Mouse (Mus musculus): ENCODE results near the gene Arhgef17.

Arhgef17 gene

DNA sequence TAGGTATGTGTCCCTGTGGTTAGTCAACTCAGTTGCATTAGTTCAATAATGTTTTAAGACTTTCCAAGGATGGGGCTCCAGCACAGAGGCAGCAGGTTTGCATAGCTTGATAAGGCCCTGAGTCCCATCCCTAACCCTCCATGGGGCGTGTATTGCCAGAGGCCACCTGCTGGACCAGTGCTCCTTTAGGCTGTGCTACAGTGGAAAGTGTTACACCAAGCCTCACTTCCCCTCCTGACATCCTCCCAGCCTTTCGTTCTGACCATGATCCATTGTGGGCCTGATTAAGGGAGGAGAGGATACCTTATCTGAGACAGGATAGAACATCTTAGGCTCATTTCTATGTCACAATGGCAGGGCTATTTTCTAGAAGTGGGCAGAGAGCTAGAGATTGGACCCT lies 88.0 kb downstream of the Arhgef17 start:
- DNase-seq: no peak

GRCm38 (mm10) chr7:100842175-100842574 lies 89.7 kb downstream of the Arhgef17 start:
- DNase-seq: no peak

DNA sequence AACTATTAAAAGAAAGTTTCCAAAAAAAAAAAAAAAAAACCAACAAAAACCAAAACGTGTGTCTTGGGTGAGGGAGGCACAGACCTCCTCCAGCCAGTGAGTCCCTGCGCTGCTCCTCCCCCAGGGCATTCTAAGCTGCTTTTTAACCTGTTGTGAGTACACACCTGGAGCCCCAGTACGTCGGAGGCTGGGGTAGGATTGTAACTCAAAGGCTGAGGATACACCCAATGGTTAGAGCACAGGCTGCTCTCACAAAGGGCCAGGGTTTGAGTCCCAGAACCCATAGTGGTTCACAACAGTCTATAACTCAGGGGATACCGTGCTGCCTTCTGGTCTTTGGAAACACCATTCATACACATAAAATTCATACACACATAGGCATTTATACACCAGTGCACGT lies 90.3 kb downstream of the Arhgef17 start:
- DNase-seq: no peak

GRCm38 (mm10) chr7:100840906-100841305 lies 91.0 kb downstream of the Arhgef17 start:
- DNase-seq: no peak

GRCm38 (mm10) chr7:100839632-100840402 lies 92.1 kb downstream of the Arhgef17 start:
- DNase-seq: no peak

DNA sequence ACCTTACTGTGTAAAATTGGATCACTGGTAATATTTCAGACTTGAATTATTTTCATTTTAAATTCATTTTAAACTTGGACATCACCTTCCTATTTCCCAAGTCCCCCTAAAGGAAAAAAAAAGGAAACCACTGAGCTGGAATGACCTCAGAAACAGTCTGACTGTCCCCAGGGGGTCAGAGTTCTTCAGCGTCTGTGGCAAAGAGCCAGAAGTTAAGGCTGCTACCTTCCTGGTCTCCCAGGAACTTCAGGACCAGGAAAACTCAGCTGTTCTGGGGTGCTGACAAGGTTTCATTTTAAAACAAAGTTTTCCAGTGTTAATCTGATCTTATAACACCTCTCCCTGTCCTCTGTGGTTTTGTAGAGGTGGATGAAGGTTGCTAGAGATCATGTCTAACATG lies 94.2 kb downstream of the Arhgef17 start:
- DNase-seq: no peak

- DNase-seq: no peak
Measured at GRCm38 (mm10) chr7:100836657-100837056, 95.2 kb downstream of the Arhgef17 start.

- DNase-seq: no peak
Measured at GRCm38 (mm10) chr7:100835711-100836110, 96.2 kb downstream of the Arhgef17 start.

DNA sequence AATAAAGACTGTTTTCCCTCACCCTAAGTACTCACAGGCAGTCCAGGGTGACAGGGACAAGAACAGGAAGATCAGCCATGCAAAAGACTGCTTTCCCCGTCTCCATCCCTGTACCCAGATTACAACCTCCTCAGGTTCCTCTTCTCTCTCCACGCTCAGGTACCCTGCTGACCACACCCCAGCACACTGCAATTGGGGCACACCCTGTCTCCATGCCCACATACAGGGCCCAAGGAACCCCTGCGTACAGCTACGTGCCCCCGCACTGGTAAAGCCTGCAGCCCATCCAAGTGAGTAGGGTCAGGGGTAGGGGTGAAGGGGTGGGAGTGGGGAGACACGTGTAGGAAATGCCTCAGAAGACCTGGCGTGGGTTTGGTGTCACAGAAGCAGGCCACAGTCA lies 96.7 kb downstream of the Arhgef17 start:
- no peak for DNase-seq

DNA sequence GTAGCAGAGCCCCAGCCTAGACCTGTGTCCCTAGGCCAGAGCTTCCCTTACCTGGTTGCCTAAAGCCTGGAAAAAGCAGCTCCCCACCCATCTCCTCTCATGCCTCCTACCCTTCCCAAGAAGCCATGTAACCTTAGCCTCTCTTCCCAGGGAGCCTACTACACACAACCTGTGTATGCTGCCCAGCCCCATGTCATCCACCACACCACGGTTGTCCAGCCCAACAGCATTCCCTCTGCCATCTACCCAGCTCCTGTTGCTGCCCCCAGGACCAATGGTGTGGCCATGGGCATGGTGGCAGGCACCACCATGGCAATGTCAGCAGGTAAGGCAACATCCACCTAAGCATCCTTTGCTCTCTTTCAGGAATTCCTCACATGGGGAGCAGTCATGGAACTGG lies 98.0 kb downstream of the Arhgef17 start:
- DNase-seq: no peak

- DNase-seq: no peak
Measured at GRCm38 (mm10) chr7:100828549-100828948, 103.4 kb downstream of the Arhgef17 start.

GRCm38 (mm10) chr7:100824661-100825060 lies 107.2 kb downstream of the Arhgef17 start:
- no peak for DNase-seq
